Mouse (Mus musculus) brain, embryonic 14.5 days (tissue): ENCODE results near the gene Srek1. TPM values are rescaled to one million over a fixed set of nuclear protein-coding genes. Genes with fewer than 3 reads are reported as not detected.

Source experiments
- DNase-seq: peaks from one replicate; pipeline ENCODE4 v3.0.0-alpha.2; 2011; ENCODE audit warnings: low read depth
- CTCF ChIP-seq: fragments of 200-500 bp; IDR thresholded peaks from 2 replicates; pipeline ENCODE4 v1.5.1; 2012; ENCODE audit warnings: inconsistent platforms, mild to moderate bottlenecking, moderate library complexity, borderline replicate concordance; ENCODE audit not compliant: insufficient read depth, insufficient read length; ENCODE audit errors: extremely low read depth
- POLR2A ChIP-seq: fragments of 200-500 bp; IDR thresholded peaks from 2 replicates; pipeline ENCODE4 v1.6.1; 2012; ENCODE audit warnings: mild to moderate bottlenecking, inconsistent platforms, borderline replicate concordance; ENCODE audit not compliant: poor library complexity, insufficient read depth, insufficient read length, severe bottlenecking; ENCODE audit errors: extremely low read depth
- polyA plus RNA-seq: library from polyadenylated mRNA; depleted of rRNA; stranded (reverse); fragments of >200 nt; gene quantifications from 2 replicates; pipeline ENCODE4 v1.2.3, GENCODE M21; 2012

Srek1 gene
- polyA plus RNA-seq, 1 experiment = 71.9 TPM

GRCm38 (mm10) chr13:103773407-103774118 lies 845 bp downstream of the Srek1 start:
- TF ChIP-seq CTCF (no peak), POLR2A (no peak)
- DNase-seq = no peak

- peak; percentile 62 for DNase-seq
- no peak for TF ChIP-seq POLR2A
- peak; percentile 13; the same call in 1 of the 2 replicates for TF ChIP-seq CTCF
Observed at GRCm38 (mm10) chr13:103772917-103773316, 1.5 kb downstream of the Srek1 start.

- TF ChIP-seq CTCF (no peak), POLR2A (no peak)
Observed at GRCm38 (mm10) chr13:103770821-103771220, 3.6 kb downstream of the Srek1 start.

GRCm38 (mm10) chr13:103767935-103768334 lies 6.5 kb downstream of the Srek1 start:
- no peak for TF ChIP-seq POLR2A
- DNase-seq = no peak

More at GRCm38 (mm10) chr13:103770821-103771220, 3.6 kb downstream of the Srek1 start:
- DNase-seq = no peak

- TF ChIP-seq POLR2A (no peak), CTCF (no peak)
- DNase-seq = no peak
Observed at GRCm38 (mm10) chr13:103763640-103764039, 10.8 kb downstream of the Srek1 start.

- TF ChIP-seq CTCF (no peak), POLR2A (no peak)
- DNase-seq = no peak
Observed at GRCm38 (mm10) chr13:103761971-103762370, 12.4 kb downstream of the Srek1 start.

GRCm38 (mm10) chr13:103751421-103751820 lies 23.0 kb downstream of the Srek1 start:
- DNase-seq = peak; percentile 79
- TF ChIP-seq POLR2A (no peak), CTCF (no peak)

- TF ChIP-seq POLR2A (no peak), CTCF (no peak)
- peak; percentile 16 for DNase-seq
Observed at GRCm38 (mm10) chr13:103745688-103746087, 28.7 kb downstream of the Srek1 start.

- no peak for DNase-seq
- no peak for TF ChIP-seq CTCF
Observed at GRCm38 (mm10) chr13:103745160-103745559, 29.2 kb downstream of the Srek1 start.

- TF ChIP-seq POLR2A = no peak
- no peak for TF ChIP-seq CTCF
- no peak for DNase-seq
Observed at GRCm38 (mm10) chr13:103735330-103736007, 38.9 kb downstream of the Srek1 start.

- TF ChIP-seq POLR2A (no peak), CTCF (no peak)
- no peak for DNase-seq
Observed at GRCm38 (mm10) chr13:103726872-103727271, 47.5 kb downstream of the Srek1 start.

- DNase-seq = peak; percentile 53
- TF ChIP-seq CTCF (no peak), POLR2A (no peak)
Observed at GRCm38 (mm10) chr13:103711406-103712025, 62.9 kb downstream of the Srek1 start.

- no peak for DNase-seq
Observed at GRCm38 (mm10) chr13:103710359-103710781, 64.0 kb downstream of the Srek1 start.

More at GRCm38 (mm10) chr13:103710359-103710781, 64.0 kb downstream of the Srek1 start:
- no peak for TF ChIP-seq POLR2A
- TF ChIP-seq CTCF = peak; percentile 46; the same call in 1 of the 2 replicates
